Mouse (Mus musculus) brain, embryonic 14.5 days (tissue): ENCODE results near the gene Shb. TPM values are rescaled to one million over a fixed set of nuclear protein-coding genes. Genes with fewer than 3 reads are reported as not detected.

ENCODE experiments used
- DNase-seq: peaks from one replicate; pipeline ENCODE4 v3.0.0-alpha.2; 2011; ENCODE audit warnings: low read depth
- CTCF ChIP-seq: fragments of 200-500 bp; IDR thresholded peaks from 2 replicates; pipeline ENCODE4 v1.5.1; 2012; ENCODE audit warnings: inconsistent platforms, mild to moderate bottlenecking, moderate library complexity, borderline replicate concordance; ENCODE audit not compliant: insufficient read depth, insufficient read length; ENCODE audit errors: extremely low read depth
- POLR2A ChIP-seq: fragments of 200-500 bp; IDR thresholded peaks from 2 replicates; pipeline ENCODE4 v1.6.1; 2012; ENCODE audit warnings: mild to moderate bottlenecking, inconsistent platforms, borderline replicate concordance; ENCODE audit not compliant: poor library complexity, insufficient read depth, insufficient read length, severe bottlenecking; ENCODE audit errors: extremely low read depth
- polyA plus RNA-seq: library from polyadenylated mRNA; depleted of rRNA; stranded (reverse); fragments of >200 nt; gene quantifications from 2 replicates; pipeline ENCODE4 v1.2.3, GENCODE M21; 2012; rRNA removed

Gene Shb
- polyA plus RNA-seq, result 36.4 and 47.2 TPM in 2 replicates

DNA sequence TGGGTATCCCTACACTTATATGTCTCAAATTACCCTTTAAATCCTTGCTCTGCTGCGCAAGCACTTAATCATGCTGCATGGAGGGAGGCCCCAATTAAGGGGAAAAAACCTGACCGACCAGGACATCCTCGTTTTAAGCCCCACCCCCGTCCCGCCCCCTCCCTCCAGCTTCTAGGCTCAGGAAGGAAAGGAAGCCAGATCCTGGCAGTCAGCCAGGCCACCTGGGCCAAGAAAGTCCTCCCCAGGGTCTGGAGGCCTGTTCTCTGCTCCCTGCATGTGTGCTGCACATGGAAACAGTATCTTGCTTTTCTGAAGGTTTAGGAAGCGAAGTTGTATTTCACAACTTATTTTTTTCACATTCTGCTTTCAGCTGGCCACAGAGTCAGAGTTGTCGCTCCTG is at the start of gene Shb:
Shb (minus strand) TSS at position 96 of the 400 bp plus-strand sequence.
- peak; percentile 90 for DNase-seq
- TF ChIP-seq POLR2A, result no peak
- no peak for TF ChIP-seq CTCF

DNA sequence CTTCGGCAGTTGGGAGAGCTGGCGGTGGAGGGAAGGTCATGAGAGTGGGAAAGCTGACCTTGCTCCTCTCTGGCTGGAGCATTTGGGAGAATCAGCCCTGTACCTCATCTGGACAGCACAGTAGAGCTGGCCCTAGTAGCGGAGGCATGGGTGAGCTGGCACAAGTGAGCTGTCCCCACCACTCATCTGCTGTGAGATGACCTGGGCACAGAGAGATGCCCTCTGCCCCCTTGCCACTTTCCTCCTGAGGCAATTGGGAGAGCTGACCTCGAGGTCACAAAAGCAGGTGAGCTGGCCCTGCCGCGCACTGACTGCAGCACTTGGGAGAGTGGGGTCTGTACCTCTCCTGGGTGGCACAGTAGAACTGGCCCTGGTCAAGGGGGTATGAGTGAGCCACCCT is 48.8 kb upstream of the Shb start:
- TF ChIP-seq POLR2A (no peak), CTCF (no peak)
- no peak for DNase-seq

DNA sequence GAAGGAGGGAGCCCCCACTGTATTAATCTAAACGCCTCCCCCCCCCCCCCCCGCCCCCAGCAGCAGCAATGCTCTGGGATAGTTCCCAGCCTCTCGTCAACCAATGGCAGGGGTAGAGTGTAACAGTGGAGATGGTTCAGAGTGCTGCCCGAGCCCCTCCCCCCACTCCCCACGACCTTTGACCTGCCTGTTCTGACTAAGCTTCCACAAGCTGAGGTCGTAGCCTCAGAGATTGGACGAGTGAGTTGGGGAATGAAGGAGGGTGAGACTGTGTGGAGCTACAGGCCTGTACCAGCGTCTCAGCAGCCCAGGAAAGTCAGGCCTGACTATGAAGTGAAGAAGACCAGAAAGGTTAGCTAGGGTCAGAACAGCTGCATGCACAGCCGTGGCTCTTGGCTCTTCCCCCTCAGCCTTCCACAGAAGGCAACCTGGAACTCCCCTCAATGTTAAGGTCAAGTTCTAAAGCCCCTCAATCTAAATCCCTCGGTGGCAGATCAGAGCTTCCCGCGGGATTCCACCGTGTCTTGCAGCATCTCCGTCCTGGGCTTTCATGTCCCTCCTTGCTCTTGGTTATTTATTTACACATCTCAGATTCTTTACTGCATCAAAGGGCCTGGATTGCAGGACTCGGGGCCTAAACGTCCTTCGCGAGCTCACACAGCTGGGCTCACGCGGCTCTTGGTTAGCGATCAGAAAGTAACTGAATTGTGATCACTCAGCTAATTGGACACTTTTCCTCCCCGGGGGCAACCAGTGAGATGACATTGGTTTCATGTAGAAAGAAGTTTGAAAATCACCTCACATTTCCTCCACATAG is 46.5 kb upstream of the Shb start:
- DNase-seq, result peak; percentile 66
- TF ChIP-seq POLR2A (no peak), CTCF (no peak)

DNA sequence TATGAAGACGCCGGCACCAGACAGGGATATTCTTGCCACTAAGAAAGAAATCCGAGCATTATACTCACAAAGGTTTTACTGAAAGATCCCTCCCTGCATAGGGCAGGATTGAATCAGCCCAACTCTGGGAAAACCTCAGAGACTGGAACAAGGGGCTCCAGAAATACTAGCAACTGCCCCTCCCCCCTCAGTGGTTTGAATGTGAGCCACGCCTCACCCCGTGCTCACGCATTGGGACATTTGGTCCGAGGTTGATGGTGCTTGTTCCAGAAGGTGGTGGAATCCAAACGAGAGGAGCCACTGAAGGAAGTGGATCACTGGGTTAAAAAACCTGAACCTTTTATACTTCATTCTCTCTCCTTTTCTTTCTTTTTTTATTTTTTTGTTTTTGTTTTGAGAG is 45.4 kb upstream of the Shb start:
- TF ChIP-seq POLR2A (no peak), CTCF (no peak)
- DNase-seq, result no peak

DNA sequence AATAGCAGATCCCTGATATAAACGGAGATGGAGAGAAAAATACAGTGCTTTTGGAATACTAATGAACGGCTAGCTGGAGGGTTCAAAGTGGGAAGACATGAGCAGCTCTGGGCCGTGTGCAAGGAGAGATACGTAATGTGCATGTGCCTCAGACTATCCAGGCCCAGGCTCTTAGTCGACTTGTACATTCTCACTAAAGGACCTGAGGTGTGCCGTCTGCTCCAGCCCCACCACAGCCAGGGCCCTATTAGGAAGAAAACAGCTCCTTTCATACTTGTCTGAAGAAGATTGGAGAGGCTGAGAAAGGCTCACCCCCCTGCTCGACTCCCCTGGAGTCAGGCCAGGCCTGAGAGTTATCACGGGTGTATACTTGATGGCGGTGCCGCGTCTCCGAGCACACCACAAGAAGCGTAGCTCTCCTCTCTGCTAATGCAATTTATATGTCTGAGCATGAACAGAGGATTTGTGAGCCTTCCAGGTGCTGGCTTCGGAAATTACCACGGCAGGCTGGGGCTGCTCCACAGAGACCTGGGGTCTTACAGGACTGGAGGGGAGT is 42.4 kb upstream of the Shb start:
- no peak for TF ChIP-seq POLR2A
- TF ChIP-seq CTCF, result no peak

DNA sequence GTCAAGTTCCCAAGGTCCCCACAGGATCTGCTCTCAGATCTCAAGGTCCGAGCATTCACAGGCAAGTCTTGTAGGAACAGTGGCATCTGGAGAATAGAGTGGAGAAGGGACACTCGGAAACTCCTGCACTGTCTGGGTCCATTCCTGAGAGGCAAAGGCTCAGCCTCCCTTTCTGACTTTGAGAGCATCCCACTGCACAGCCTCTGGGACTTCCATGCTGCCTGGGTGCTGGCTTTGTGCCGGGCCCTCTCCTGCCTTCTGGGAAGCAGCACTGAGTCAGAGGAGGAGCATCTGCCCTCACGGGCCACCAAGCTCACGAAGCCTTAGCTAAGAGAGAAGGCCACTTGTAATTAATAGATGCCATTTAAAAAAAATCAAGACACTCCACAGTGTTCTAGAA is 37.3 kb upstream of the Shb start:
- TF ChIP-seq CTCF (no peak), POLR2A (no peak)
- no peak for DNase-seq

More for the DNA sequence above, 42.4 kb upstream of the Shb start:
- DNase-seq, result peak; percentile 60

DNA sequence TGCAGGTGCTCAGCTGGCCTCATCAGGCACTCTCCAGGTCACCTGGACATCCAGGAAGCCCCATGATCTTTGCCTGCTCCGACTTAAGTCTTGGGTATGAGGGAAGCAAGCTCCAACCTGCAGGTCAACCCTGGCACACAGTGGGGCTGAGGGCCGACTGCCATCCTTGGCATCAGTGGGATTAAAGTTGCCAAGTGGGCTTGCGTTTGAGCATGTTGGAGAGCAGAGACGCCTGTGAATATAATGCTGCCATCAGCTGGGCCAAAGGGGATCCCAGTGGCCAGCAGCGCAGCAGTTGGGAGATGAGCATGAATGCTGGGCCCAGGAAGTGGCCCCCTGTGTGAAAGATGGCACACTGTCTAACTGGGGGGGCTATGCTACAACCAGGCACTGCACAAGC is 25.9 kb upstream of the Shb start:
- DNase-seq, result no peak
- no peak for TF ChIP-seq POLR2A
- no peak for TF ChIP-seq CTCF

DNA sequence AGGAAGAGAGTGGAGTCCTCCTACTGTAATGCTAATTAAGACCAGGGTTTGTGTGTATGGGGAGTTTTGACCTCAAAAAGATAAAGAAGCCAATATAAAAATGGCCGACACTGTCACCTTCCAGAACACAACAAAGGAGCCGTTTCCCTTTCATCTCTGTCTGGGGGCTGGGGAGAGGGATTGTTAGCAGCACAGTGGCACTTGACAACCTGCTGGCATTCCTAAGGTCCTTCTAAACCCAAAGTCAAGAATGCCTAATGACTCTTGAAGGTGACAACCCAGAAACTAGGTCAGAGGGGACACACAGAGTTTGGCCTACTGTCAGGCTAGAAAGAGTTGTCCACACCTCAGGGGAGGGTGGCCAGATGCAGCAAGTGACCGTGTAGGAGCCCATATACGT is 20.3 kb upstream of the Shb start:
- TF ChIP-seq CTCF (no peak), POLR2A (no peak)
- DNase-seq, result peak; percentile 12

DNA sequence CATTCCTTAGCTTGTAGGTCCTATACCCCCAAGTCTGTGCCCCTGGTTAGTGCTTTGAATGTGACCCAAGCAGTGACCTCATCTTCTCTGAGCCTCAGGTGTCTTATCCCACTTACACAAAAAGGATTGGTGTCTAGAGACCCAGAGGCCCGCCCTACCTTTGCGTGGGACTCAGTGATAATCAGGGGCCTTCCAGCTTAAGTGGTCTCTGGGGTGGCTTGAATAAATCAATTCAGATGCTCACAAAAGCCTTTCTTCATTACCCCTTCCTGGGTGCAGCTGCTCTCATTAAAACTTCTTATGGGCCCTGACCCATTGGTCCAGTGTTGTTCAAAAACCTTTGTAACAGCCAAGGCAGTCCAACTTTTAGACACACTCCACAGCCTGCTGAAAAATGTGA is 18.7 kb upstream of the Shb start:
- peak; percentile 59 for DNase-seq
- no peak for TF ChIP-seq CTCF
- TF ChIP-seq POLR2A, result no peak

DNA sequence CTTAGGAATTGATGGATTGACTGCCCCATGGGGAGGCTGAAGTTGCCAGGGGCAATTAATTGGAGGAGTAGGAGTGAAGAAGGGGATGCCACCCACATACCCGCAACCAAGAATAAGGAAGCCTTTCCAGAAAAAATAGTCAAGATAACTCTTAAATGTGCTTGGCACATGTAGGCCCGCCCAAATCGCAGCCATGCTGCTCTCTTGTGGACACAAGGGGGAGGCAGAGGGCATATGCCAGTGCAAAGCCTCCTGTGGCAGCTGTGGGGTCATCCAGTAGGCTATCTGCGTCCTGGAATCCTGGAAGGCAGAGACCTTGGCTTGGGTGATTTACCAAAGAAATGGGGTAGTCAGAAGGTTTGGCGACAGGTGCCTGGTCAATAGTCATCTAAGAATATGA is 17.2 kb upstream of the Shb start:
- peak; percentile 36 for DNase-seq

DNA sequence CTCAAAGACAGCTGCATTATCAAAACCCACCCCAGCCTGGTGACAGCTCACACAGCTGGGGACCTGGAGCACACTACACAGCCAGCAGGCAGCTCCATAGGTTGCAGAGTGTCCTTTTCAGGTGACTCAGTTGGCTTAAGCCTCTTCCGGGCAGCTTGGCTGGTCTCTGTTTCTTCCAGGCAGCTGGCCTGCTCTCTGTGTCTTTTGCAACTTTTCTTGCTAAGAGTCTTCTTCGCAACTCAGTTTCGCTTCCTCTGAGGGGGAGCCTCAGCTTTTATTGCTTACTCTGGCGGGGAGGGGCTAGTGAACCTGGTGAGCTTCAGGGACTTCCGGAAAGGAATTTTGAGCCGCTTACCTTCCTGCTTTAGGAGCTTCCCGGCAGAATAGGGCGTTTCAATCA is 13.6 kb upstream of the Shb start:
- DNase-seq, result no peak
- TF ChIP-seq CTCF (no peak), POLR2A (no peak)

More for the DNA sequence above, 17.2 kb upstream of the Shb start:
- TF ChIP-seq CTCF (peak; percentile 48; the same call in 1 of the 2 replicates), POLR2A (no peak)
